Mouse (Mus musculus) large intestine, adult 2 months (tissue): ENCODE data around the gene B3gnt6. TPM values are rescaled to one million over a fixed set of nuclear protein-coding genes. Genes with fewer than 3 reads are reported as not detected.

ENCODE experiments used
- DNase-seq: peaks from one replicate; pipeline ENCODE4 v3.0.0-alpha.2; 2012; ENCODE audit warnings: low read depth, low spot score
- WGBS: fragments of 180-500 bp; shearing (Covaris S2); methylation state at CpG from one replicate; pipeline ENCODE4 v1.1.7; 2018; 5-methylcytosine and 5-hydroxymethylcytosine counted together
- polyA plus RNA-seq: library from polyadenylated mRNA; depleted of rRNA; stranded (reverse); fragments of >200 nt; gene quantifications from 2 replicates; pipeline ENCODE4 v1.2.3, GENCODE M21; 2012; rRNA removed

The B3gnt6 gene
- polyA plus RNA-seq, 1 experiment = 3.7 TPM

GRCm38 (mm10) chr7:98153892-98154291 is 45.4 kb downstream of the B3gnt6 start:
- WGBS = 94% methylated on average over 5 of the region's 5 CpGs
- DNase-seq = no peak

GRCm38 (mm10) chr7:98153345-98153744 is 45.9 kb downstream of the B3gnt6 start:
- 64% methylated on average over 3 of the region's 3 CpGs for WGBS
- DNase-seq = no peak

DNA sequence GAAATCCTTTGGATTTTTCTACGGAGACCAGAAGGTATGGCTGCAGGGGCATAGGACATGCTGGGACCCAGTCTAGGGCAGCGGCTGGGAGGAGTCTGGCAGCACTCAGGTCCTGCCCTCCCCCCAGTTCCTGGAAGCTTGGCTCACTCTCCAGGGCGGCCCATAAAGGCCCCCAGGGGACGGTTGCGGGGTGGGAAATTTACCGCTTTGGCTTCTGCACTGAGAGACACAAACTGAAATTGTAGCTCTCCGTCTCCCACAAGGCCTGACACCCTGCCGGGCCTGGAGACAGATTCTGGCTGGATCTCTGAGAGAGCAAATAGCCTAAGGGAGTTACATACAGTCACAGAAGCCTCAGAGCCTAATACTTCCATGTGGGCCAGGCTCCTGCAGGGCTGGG is 46.9 kb downstream of the B3gnt6 start:
- no peak for DNase-seq
- WGBS = 76% methylated on average over 8 of the region's 8 CpGs

GRCm38 (mm10) chr7:98150525-98150924 is 48.8 kb downstream of the B3gnt6 start:
- DNase-seq = no peak
- 69% methylated on average over 5 of the region's 5 CpGs for WGBS

GRCm38 (mm10) chr7:98149802-98150201 is 49.5 kb downstream of the B3gnt6 start:
- DNase-seq = no peak
- 89% methylated on average over 3 of the region's 3 CpGs for WGBS

GRCm38 (mm10) chr7:98148721-98149407 is 50.4 kb downstream of the B3gnt6 start:
- WGBS = 87% methylated on average over 10 of the region's 10 CpGs
- no peak for DNase-seq

DNA sequence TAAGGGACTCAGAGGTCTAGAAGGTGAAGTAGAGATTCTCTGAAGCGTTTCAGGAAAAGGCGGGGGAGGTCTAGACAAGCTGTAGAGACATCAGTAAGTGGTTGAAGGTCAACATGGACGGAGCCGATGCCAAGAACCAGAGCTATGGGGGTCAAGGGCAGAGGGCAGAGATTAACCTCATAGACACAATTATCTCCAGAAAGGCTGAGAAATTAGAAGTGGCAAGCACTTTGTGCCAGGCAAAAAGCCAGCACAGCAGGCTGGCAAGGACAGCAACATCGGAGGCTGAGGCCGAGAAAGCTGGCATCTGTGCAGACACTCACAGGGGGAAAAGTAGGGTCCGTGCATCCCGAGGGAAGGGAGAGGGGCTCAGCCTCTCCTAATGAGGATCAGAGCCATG is 51.5 kb downstream of the B3gnt6 start:
- WGBS = 85% methylated on average over 8 of the region's 8 CpGs
- no peak for DNase-seq

DNA sequence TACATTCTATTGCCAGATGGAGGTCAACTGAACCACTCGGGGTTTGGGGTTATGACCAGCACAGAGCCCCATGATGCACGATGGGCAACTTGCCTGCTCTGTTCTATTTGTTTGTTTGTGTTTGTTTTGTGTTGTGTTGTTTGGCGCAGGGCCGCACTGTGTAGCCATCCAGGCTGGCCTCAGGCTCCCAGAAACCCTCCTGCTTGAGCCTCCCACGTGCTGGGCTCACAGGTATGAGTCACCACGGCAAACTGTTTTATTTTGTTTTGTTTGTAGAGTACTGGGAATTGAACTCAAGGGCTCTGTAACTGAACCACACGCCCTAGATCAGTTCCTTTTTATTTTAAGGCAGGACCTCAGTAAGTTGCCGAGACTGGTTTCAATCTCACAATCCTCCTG is 52.8 kb downstream of the B3gnt6 start:
- 31% methylated on average over 8 of the region's 8 CpGs for WGBS

GRCm38 (mm10) chr7:98145842-98146446 is 53.3 kb downstream of the B3gnt6 start:
- DNase-seq = no peak
- 76% methylated on average over 12 of the region's 12 CpGs for WGBS

More for the DNA sequence above, 52.8 kb downstream of the B3gnt6 start:
- DNase-seq = no peak

DNA sequence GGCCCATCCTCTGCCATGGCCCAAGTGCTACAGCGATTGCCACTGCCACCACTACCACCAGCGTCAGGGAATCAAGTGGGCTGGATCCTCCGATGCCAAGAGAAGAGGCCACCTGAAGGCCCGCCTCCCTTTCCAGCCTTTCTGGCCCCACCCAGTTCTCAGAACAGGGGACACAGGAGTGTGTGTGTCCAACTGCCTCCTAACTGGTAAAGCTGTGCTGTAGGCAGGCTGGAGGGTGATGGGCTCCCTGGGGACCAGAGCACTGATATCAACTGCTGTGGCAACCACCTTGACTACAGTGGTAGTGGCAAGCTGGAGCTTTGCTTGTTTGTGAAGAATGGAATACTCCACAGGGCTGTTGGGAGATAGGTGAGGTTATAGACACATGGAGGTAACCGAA is 53.9 kb downstream of the B3gnt6 start, which contains the start of gene Omp:
Gene Omp (minus strand): TSS at position 101 of the 400 bp plus-strand sequence.
- no peak for DNase-seq
- 80% methylated on average over 5 of the region's 5 CpGs for WGBS

DNA sequence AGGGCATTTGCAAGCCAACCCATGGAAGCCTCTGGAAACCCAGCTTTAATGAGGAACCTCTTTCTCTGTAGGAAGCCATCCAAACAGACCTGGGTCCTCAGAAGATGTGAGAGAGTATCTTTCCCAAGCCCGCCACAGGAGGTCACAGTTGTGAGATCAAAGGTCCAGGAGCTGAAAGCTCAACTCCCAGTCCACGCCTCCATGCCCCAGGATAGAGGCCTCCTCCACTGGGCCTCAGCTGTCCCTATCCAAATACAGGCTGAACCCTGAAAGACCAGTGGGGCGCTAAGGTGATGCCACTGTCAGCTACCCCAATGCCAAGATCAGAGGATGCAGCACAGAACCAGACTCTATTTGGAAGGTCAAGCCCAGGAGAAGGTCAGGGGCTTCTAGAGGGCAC is 56.6 kb downstream of the B3gnt6 start:
- WGBS = 77% methylated on average over 3 of the region's 3 CpGs
- no peak for DNase-seq

Other genes with a start within 250 kb of the B3gnt6 start
- gene Myo7a, start 80.0 kb downstream of the B3gnt6 start, polyA plus RNA-seq = 23.0 and 43.6 TPM in 2 replicates
- 0.88 and 0.94 TPM in 2 replicates for gene Omp, start 54.0 kb downstream of the B3gnt6 start, polyA plus RNA-seq
- 16.2 and 24.7 TPM in 2 replicates for gene Capn5, start 21.2 kb downstream of the B3gnt6 start, polyA plus RNA-seq
- 8.9 and 13.4 TPM in 2 replicates for gene Acer3, start 121.7 kb upstream of the B3gnt6 start, polyA plus RNA-seq
- 5.5 and 26.3 TPM in 2 replicates for gene Tsku, start 161.8 kb upstream of the B3gnt6 start, polyA plus RNA-seq
- 0.04 TPM in 1 of 2 replicates, not detected in the other for gene Gucy2d, start 240.9 kb upstream of the B3gnt6 start, polyA plus RNA-seq